Mouse (Mus musculus) heart, embryonic 16.5 days (tissue): ENCODE data around the gene Tnfrsf12a. TPM values are rescaled to one million over a fixed set of nuclear protein-coding genes. Genes with fewer than 3 reads are reported as not detected.

ENCODE experiments used
- ATAC-seq: fragments of 200-750 bp; cut with Nextera tagmentation; replicated peaks from 2 replicates; pipeline ENCODE4 v1.8.0; 2017; ENCODE audit warnings: moderate number of reproducible peaks; ENCODE audit not compliant: insufficient read depth, low FRiP score; ENCODE audit errors: extremely low read depth
- H3K27ac ChIP-seq: fragments of 300-500 bp; sonication (generic); 2 replicates; pipeline ENCODE4 v1.5.1; 2014; ENCODE audit warnings: mild to moderate bottlenecking, low read length, control low read depth, moderate library complexity
- H3K27me3 ChIP-seq: fragments of 300-500 bp; sonication (generic); 2 replicates; pipeline ENCODE4 v1.6.1; 2014; ENCODE audit warnings: low read length, mixed read lengths; ENCODE audit not compliant: control insufficient read depth, insufficient read depth
- H3K36me3 ChIP-seq: fragments of 300-500 bp; sonication (generic); 2 replicates; pipeline ENCODE4 v1.6.1; 2014; ENCODE audit not compliant: control insufficient read depth, insufficient read depth
- H3K4me1 ChIP-seq: fragments of 300-500 bp; sonication (generic); 2 replicates; pipeline ENCODE4 v1.6.1; 2014; ENCODE audit warnings: low read length, mixed read lengths; ENCODE audit not compliant: control insufficient read depth, insufficient read depth
- H3K4me2 ChIP-seq: fragments of 300-500 bp; sonication (generic); 2 replicates; pipeline ENCODE4 v1.6.1; 2014; ENCODE audit warnings: low read depth, mild to moderate bottlenecking, control low read depth, low read length
- H3K4me3 ChIP-seq: fragments of 300-500 bp; sonication (generic); 2 replicates; pipeline ENCODE4 v1.5.1; 2014; ENCODE audit warnings: mild to moderate bottlenecking, control low read depth, low read length
- H3K9ac ChIP-seq: fragments of 300-500 bp; sonication (generic); 2 replicates; pipeline ENCODE4 v1.6.1; 2014; ENCODE audit warnings: low read length, control low read depth
- H3K9me3 ChIP-seq: fragments of 300-500 bp; sonication (generic); replicated peaks from 2 replicates; pipeline ENCODE4 v1.6.1; 2016; ENCODE audit warnings: low read length; ENCODE audit not compliant: control insufficient read depth
- WGBS: fragments of 180-500 bp; shearing (Covaris S2); extraction: QIAGEN DNeasy Blood & Tissue Kit; methylation state at CpG from one replicate; pipeline ENCODE4 v1.1.7; 2014; 5-methylcytosine and 5-hydroxymethylcytosine counted together
- polyA plus RNA-seq: library from polyadenylated mRNA; unstranded; fragments of >200 nt; fragmentation: Nextera tagmentation; extraction: Ambion mirVana; gene quantifications from 2 replicates; pipeline ENCODE4 v1.2.1, GENCODE M21; 2015

The Tnfrsf12a gene
- polyA plus RNA-seq, 1 experiment from 2014 or later = 100 TPM

DNA sequence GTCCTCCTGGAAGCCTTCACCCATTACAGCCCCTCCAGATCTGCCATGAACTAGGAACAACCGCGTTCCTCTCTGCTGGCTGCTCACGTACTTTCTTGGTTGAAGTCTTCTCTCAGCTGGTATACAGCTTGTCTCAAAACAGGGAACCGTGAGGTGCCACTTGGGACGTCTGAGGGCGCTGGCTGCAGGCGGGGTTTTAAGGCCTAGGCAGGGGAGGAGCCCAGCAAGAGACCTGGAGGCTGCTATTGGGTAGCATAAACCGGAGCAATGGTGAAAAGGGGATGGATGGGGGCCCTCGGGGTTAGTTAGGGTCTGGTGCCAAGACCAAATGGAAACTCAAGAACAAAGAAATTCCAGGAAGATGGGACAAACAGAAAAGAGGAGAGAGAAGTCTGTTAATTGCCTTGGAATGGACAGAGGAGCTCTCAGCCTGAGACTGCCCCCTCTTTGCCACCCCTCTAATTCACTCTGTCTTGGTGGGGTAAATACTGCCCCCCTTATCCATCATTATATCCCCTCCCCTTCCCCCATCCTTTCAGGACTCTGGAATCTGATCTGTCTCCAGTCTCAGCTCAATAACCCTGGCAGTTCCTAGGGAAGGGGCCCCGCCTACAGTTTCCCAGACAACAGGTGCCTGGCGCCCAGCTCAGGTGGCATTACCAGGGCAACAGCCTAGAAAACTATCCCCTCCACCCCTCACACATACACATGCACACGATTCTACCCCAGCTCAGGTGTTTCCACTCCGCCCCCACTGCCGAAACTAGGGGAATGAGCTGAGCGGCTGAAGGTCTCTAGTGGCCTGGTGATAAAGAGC is 6.8 kb upstream of the Tnfrsf12a start, which contains the start of gene Cldn9:
Gene Cldn9, minus strand, starts transcription at position 171 of the 817 bp plus-strand sequence.
- Histone ChIP-seq H3K4me1 (0 out of 2 replicates have a peak, but pooled peaks cover 3% of the 10 kb centered on the region), H3K36me3 (no peaks in the 10 kb centered on the region), H3K27me3 (peaks cover 49% of the 10 kb centered on the region), H3K9me3 (no peaks in the 10 kb centered on the region), H3K27ac (no peak within 1 kb of the TSS), H3K4me2 (no peak within 1 kb of the TSS), H3K4me3 (no peak within 1 kb of the TSS), H3K9ac (no peak within 1 kb of the TSS)
- no peak for ATAC-seq
- WGBS = 30% methylated on average over 15 of the region's 15 CpGs

DNA sequence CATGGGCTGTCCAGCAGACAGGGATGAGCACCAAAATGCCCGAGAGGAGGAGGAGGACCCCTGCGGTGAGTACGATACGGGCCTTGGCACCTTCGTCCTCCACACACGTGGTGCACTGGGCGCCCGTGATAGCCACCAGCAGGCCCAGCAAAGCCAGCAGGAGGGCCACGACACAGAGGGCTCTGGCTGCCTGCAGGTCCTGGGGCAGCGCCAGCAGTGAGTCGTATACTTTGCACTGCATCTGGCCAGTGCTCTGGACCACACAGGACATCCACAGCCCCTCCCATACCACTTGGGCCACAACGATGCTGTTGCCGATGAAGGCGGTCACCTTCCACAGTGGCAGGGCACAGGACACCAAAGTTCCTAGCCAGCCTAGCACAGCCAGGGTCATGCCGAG is 6.0 kb upstream of the Tnfrsf12a start:
- no peaks in the 10 kb centered on the region for H3K9me3 ChIP-seq

DNA sequence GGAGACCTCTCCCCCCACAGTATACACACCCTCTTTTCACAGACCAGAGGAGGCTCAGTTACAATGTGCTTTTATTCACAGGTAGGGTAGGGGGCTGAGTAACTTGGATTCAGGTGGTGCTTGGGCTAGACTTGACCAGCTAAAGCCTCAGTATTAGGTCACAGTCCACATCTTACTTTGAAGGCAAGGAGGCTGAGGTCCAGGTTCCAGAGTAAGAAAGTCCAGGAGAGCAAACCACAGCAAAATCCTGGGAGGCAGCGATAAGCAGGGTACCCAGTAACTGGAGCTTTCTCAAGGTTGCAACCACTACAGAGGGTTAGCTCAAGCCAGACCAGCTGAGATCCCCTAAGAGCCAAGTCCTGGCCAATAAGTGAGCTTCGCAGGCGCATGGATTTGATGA is 5.3 kb upstream of the Tnfrsf12a start:
- H3K9ac ChIP-seq = no peak overlapping the region
- no peak for ATAC-seq

More for the DNA sequence above, 6.0 kb upstream of the Tnfrsf12a start:
- Histone ChIP-seq H3K4me2 (no peak overlapping the region), H3K9ac (no peak overlapping the region), H3K36me3 (no peaks in the 10 kb centered on the region), H3K4me3 (no peak overlapping the region), H3K27ac (no peak overlapping the region), H3K4me1 (0 out of 2 replicates have a peak, but pooled peaks cover 3% of the 10 kb centered on the region), H3K27me3 (peaks cover 55% of the 10 kb centered on the region)
- no peak for ATAC-seq
- WGBS = 17% methylated on average over 15 of the region's 15 CpGs

DNA sequence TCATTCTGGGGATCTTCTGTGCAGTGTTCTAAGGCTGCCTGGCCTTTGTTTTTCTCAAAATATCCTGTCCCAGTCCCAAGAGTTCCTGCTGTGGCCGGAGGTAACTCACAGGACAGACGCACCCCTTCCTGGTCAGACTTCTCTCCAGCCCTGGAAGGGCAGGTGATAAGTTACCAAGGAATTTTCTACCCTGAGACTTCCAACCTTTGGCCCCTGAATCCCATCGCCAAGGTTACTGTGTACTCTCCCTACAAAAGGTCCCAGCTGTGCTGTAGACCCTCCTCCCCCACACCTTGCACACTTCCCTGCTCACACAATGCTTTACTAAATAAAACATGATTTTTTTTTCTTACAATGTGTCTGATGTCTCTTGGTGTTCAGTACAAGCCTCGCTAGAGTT is 4.8 kb upstream of the Tnfrsf12a start:
- Histone ChIP-seq H3K36me3 (no peaks in the 10 kb centered on the region), H3K4me1 (peaks cover 7% of the 10 kb centered on the region; the same call in 1 of the 2 replicates), H3K27ac (no peak overlapping the region), H3K9me3 (no peaks in the 10 kb centered on the region), H3K9ac (no peak overlapping the region), H3K27me3 (peaks cover 58% of the 10 kb centered on the region), H3K4me3 (no peak overlapping the region), H3K4me2 (no peak overlapping the region)
- ATAC-seq = no peak
- WGBS = 46% methylated on average over 4 of the region's 4 CpGs

More for the DNA sequence above, 5.3 kb upstream of the Tnfrsf12a start:
- Histone ChIP-seq H3K4me3 (no peak overlapping the region), H3K9me3 (no peaks in the 10 kb centered on the region), H3K36me3 (no peaks in the 10 kb centered on the region), H3K4me1 (peaks cover 6% of the 10 kb centered on the region; the same call in 1 of the 2 replicates), H3K27me3 (peaks cover 58% of the 10 kb centered on the region), H3K27ac (no peak overlapping the region), H3K4me2 (no peak overlapping the region)
- WGBS = 58% methylated on average over 3 of the region's 3 CpGs

DNA sequence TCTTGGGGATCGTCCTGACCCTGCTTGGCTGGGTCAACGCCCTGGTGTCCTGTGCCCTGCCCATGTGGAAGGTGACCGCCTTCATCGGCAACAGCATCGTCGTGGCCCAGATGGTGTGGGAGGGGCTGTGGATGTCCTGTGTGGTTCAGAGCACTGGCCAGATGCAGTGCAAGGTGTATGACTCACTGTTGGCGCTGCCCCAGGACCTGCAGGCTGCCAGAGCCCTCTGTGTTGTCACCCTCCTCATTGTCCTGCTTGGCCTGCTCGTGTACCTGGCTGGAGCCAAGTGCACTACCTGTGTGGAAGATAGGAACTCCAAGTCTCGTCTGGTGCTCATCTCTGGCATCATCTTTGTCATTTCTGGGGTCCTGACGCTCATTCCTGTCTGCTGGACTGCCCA is 3.8 kb upstream of the Tnfrsf12a start:
- Histone ChIP-seq H3K9ac (no peak overlapping the region), H3K4me1 (peaks cover 7% of the 10 kb centered on the region), H3K4me2 (no peak overlapping the region), H3K27ac (no peak overlapping the region), H3K27me3 (peaks cover 58% of the 10 kb centered on the region), H3K4me3 (no peak overlapping the region), H3K36me3 (no peaks in the 10 kb centered on the region), H3K9me3 (no peaks in the 10 kb centered on the region)
- WGBS = 50% methylated on average over 10 of the region's 10 CpGs
- no peak for ATAC-seq

DNA sequence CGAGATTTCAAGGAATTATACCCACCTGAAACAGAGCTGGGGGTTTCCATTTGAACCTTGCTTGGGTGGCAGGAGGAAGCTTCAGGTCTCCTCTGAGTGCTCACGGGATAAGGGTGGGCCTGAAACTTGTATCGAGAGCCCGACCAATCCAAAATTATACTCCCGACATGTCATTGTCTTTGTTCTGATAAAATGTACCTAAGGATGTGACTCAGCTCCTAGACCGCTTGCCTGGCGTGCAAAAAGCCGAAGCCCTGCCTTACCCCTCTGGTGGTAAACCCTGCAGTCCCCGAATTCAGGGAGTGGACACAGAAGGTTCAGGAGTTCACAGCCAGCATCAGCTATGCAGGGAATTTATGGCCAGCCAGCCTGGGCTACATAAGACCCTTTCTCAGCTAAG is 3.1 kb upstream of the Tnfrsf12a start:
- no peaks in the 10 kb centered on the region for H3K36me3 ChIP-seq
- H3K27ac ChIP-seq = no peak overlapping the region
- no peak for ATAC-seq
- 57% methylated on average over 9 of the region's 9 CpGs for whole genome bisulfite sequencing
- peaks cover 14% of the 10 kb centered on the region for H3K4me1 ChIP-seq
- H3K4me3 ChIP-seq = no peak overlapping the region
- no peaks in the 10 kb centered on the region for H3K9me3 ChIP-seq
- no peak overlapping the region for H3K4me2 ChIP-seq
- peaks cover 58% of the 10 kb centered on the region for H3K27me3 ChIP-seq
- no peak overlapping the region for H3K9ac ChIP-seq

DNA sequence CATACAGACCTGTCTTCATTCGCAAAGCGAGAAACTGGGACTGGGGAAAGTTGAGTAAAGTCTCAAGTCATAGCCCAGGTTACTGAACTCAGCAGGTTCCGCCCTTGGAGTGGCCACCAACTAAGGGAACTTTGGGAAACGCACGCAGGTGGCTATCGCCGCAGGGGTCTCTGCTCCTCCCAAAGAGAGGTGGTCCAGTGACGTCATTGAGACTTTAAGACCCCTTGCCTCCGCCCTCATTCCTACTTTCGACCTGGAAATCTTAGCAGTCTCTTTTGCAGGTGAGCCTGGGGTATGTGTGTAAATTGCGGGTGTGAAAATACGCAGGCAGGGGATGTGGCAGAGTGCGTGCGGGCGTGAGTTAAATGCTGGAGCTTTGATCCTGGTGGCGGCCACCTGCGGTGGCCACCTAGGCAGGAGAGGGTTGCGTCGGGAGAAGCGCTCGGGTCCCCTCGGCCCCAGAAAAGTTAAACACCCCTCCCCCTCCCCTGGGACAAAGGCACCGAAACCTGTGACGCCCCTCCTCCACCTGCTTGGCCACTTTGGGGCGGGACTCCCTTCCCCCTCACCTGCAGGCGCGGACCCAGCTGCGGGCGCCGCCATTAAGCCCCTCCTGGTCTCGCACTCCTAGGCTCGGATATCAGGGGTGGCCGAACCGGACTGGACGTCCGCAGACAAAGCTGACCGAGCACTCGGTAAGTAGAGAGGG is 2.0 kb upstream of the Tnfrsf12a start, which contains the start of gene Cldn6:
Gene Cldn6, plus strand, starts transcription at position 123 of the 709 bp plus-strand sequence.
- Histone ChIP-seq H3K27ac (no peak within 1 kb of the TSS), H3K9ac (no peak within 1 kb of the TSS), H3K27me3 (peaks cover 54% of the 10 kb centered on the region)

DNA sequence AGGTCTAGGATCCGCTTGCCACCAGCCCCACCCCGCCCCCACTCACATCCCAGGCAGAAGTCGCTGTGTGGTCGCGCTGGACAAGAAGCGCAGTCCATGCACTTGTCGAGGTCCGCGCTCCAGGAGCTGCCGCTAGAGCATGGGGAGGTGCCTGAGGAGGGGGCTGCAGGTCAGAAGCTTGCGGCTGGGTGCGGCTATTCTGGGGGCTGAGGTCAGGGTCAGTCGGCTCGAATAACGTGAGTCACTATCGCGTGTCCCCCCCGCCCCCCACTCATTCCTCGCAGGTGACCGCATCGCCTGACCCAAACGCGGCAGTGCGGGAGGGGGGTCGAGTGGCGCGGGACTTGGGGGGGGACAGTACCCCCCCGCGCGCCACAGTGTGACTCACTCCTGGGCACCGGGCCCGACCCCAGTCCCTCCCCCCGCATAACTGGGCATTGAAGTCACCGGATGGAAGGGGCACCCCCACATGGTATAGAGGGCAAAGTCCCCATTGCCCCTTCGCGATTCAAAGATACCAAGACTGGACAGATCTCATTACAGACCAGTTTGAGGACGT is 716 bp downstream of the Tnfrsf12a start:
- H3K4me3 ChIP-seq = peak overlapping the region; percentile 84
- ATAC-seq = peak; percentile 33
- H3K27ac ChIP-seq = peak overlapping the region; percentile 94
- WGBS = under 1% methylated on average over 37 of the region's 37 CpGs
- H3K4me2 ChIP-seq = peak overlapping the region; percentile 92
- H3K4me1 ChIP-seq = peaks cover 35% of the 10 kb centered on the region
- H3K36me3 ChIP-seq = no peaks in the 10 kb centered on the region
- no peaks in the 10 kb centered on the region for H3K9me3 ChIP-seq
- H3K9ac ChIP-seq = peak overlapping the region; percentile 91
- H3K27me3 ChIP-seq = peaks cover 33% of the 10 kb centered on the region

More for the DNA sequence above, 2.0 kb upstream of the Tnfrsf12a start, which contains the start of gene Cldn6:
- Histone ChIP-seq H3K4me3 (peak within 1 kb of the TSS; percentile 25), H3K9me3 (no peaks in the 10 kb centered on the region), H3K4me1 (peaks cover 22% of the 10 kb centered on the region), H3K36me3 (no peaks in the 10 kb centered on the region), H3K4me2 (peak within 1 kb of the TSS; percentile 29)
- ATAC-seq = no peak
- 4% methylated on average over 37 of the region's 38 CpGs for WGBS
